Mouse (Mus musculus) lung, adult 2 months (tissue): ENCODE measurements at regions not wholly inside any gene's neighbourhood (a gene's known extent, or its start where the extent isn't known, plus 50 kb on each side); places are given as distances from the start of the nearest gene placed in this dataset.

ENCODE experiments used
- DNase-seq: peaks from one replicate; pipeline ENCODE4 v3.0.0; 2022
- H3K4me1 ChIP-seq: fragments of 200-500 bp; 2 replicates; pipeline ENCODE4 v1.6.1; 2011; ENCODE audit warnings: low read length; ENCODE audit not compliant: control insufficient read depth, insufficient read depth
- H3K4me3 ChIP-seq: fragments of 200-500 bp; replicated peaks from 2 replicates; pipeline ENCODE3; 2011; ENCODE audit warnings: low read depth, mild to moderate bottlenecking, control low read depth, low read length; ENCODE audit errors: extremely low read depth
- CTCF ChIP-seq: fragments of 200-500 bp; IDR thresholded peaks from 2 replicates; pipeline ENCODE4 v1.5.1; 2011; ENCODE audit warnings: mild to moderate bottlenecking, low read length, control low read depth; ENCODE audit not compliant: insufficient read depth
- POLR2A ChIP-seq: fragments of 200-500 bp; IDR thresholded peaks from 2 replicates; pipeline ENCODE4 v1.6.1; 2011; ENCODE audit warnings: low read depth, mild to moderate bottlenecking, control low read depth, low read length, borderline replicate concordance; ENCODE audit errors: extremely low read depth
- WGBS: fragments of 180-500 bp; shearing (Covaris S2); methylation state at CpG from one replicate; pipeline ENCODE4 v1.1.7; 2018; 5-methylcytosine and 5-hydroxymethylcytosine counted together

- 44% methylated on average over 1 of the region's 1 CpGs for WGBS
- no peaks in the 10 kb centered on the region for H3K4me1 ChIP-seq
- TF ChIP-seq POLR2A: no peak
- TF ChIP-seq CTCF: no peak
- no peak overlapping the region for H3K4me3 ChIP-seq
- DNase-seq: no peak
Measured at GRCm38 (mm10) chr12:39711807-39712206, 326.0 kb downstream of the Arl4a start.

- no peaks in the 10 kb centered on the region for H3K4me1 ChIP-seq
- no peak overlapping the region for H3K4me3 ChIP-seq
- TF ChIP-seq POLR2A (no peak), CTCF (no peak)
- DNase-seq: no peak
- WGBS: 68% methylated on average over 5 of the region's 5 CpGs
Measured at GRCm38 (mm10) chr12:39709850-39710249, 328.0 kb downstream of the Arl4a start.

- 68% methylated on average over 3 of the region's 3 CpGs for WGBS
- DNase-seq: no peak
- Histone ChIP-seq H3K4me3 (no peak overlapping the region), H3K4me1 (no peaks in the 10 kb centered on the region)
- TF ChIP-seq POLR2A (no peak), CTCF (no peak)
Measured at GRCm38 (mm10) chr12:39697182-39697581, 340.6 kb downstream of the Arl4a start.

DNA sequence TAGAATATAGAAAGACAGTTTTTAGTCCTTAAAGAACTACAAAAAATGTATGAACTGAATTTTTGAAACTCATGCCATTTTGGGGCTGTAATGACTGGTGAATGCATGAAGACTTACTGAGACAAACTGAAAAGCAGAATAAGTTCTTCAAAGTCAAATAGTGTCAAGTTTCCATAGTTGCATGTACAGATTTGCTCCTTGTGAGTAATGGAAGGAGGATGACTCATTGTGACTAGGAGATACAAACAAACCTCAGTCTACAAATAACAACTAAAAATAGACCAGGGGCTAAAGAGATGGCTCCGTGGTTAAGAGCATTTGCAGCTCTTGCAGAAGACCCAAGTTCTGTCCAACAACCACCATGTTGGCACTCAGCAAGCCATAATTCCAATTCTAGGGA lies 342.5 kb downstream of the Arl4a start:
- Histone ChIP-seq H3K4me3 (no peak overlapping the region), H3K4me1 (no peaks in the 10 kb centered on the region)
- TF ChIP-seq CTCF: no peak
- no peak for DNase-seq
- WGBS: 32% methylated on average over 1 of the region's 1 CpGs

- DNase-seq: no peak
- no peak for TF ChIP-seq POLR2A
- TF ChIP-seq CTCF: no peak
- Histone ChIP-seq H3K4me3 (no peak overlapping the region), H3K4me1 (no peaks in the 10 kb centered on the region)
- WGBS: 88% methylated on average over 2 of the region's 2 CpGs
Measured at GRCm38 (mm10) chr12:39692043-39692442, 345.8 kb downstream of the Arl4a start.

DNA sequence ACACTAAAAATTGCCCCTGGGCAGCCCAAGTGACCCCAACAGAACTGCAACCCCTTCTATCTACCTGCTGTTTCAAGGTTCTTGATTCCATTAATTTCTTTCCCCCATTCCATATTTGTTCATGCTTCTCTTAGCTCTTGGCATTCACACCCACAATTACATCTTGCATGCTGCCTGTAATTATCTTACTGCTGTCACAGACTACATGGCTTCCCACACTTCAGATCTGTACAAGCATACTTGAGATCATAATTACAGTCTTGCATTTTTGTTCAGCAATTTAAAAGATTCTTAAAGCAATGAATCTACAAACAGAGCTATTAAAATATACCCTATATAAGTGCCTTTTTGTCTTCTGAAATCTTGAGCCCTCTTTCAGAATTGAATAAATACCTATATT lies 352.4 kb downstream of the Arl4a start:
- no peak for DNase-seq
- no peaks in the 10 kb centered on the region for H3K4me1 ChIP-seq
- TF ChIP-seq CTCF: no peak
- no peak for TF ChIP-seq POLR2A
- no peak overlapping the region for H3K4me3 ChIP-seq

GRCm38 (mm10) chr12:39682121-39682520 lies 355.7 kb downstream of the Arl4a start:
- no peak for DNase-seq
- H3K4me3 ChIP-seq: no peak overlapping the region
- no peak for TF ChIP-seq POLR2A
- TF ChIP-seq CTCF: no peak
- WGBS: 75% methylated on average over 1 of the region's 1 CpGs
- H3K4me1 ChIP-seq: no peaks in the 10 kb centered on the region

DNA sequence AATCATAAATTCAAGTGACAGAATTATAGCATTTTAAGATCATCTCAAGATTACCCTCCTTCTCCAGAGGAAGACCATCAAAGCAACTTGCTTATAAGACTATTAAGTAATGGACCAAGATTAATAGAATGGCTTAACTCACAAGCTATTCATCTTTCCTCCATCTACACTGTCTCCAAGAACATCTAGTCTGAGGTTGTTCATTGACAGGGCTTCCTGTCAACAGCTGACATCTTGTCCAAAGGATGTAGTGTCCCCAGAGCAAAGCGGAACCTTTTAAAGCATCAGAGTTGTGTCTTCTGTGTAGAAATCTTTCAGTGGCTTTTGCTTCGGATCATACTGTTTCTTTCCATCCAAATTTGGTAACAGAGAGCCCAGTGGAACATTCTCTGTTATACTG lies 362.2 kb downstream of the Arl4a start:
- TF ChIP-seq POLR2A (no peak), CTCF (no peak)
- DNase-seq: no peak
- H3K4me1 ChIP-seq: no peaks in the 10 kb centered on the region
- WGBS: 84% methylated on average over 2 of the region's 2 CpGs
- H3K4me3 ChIP-seq: no peak overlapping the region

DNA sequence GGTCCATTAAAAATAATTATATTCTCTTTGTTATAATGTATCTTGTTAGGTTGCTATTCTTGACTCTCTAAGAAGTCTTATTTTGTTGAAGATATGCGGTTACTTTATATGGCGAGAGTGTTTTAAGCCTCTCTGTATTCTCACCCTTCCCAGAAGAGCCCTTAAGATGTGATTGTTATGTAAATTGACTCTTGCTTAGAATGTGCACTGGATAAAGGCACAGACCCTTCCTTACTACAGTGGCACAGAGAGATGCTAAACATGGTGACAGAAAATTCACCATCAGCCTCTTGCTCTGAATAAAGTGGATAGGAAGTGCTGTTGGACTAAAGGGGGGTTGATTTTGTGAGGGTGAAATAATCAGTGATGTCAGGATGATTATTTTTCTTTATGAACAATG lies 370.1 kb downstream of the Arl4a start:
- no peaks in the 10 kb centered on the region for H3K4me1 ChIP-seq
- no peak for TF ChIP-seq POLR2A
- no peak for TF ChIP-seq CTCF
- no peak for DNase-seq
- 75% methylated on average over 2 of the region's 2 CpGs for WGBS
- no peak overlapping the region for H3K4me3 ChIP-seq

GRCm38 (mm10) chr12:39665448-39665847 lies 372.4 kb downstream of the Arl4a start:
- H3K4me3 ChIP-seq: no peak overlapping the region
- H3K4me1 ChIP-seq: no peaks in the 10 kb centered on the region
- 11% methylated on average over 4 of the region's 4 CpGs for WGBS
- DNase-seq: peak; percentile 16
- TF ChIP-seq POLR2A (no peak), CTCF (peak; percentile 62)

DNA sequence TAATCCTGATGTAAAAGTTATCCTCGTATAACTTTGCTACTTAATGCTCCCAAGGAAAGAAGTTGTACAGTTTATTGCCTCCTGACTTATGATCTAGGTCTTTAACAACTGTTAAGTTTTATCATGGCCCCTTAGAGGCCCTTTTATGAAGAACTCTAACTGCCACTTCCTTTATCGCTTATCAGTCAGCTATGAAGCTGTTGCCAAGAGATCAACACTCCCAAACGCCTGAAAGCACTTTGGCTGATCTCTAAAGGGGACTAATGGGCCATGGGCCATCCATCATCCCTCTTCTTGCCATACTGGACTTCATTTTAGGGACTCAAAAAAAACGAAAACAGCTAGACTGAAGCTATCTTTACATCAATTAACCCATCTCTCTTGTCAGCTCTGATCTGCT lies 377.4 kb downstream of the Arl4a start:
- DNase-seq: no peak
- H3K4me1 ChIP-seq: no peaks in the 10 kb centered on the region
- no peak overlapping the region for H3K4me3 ChIP-seq
- 27% methylated on average over 4 of the region's 4 CpGs for WGBS
- TF ChIP-seq CTCF (no peak), POLR2A (no peak)

DNA sequence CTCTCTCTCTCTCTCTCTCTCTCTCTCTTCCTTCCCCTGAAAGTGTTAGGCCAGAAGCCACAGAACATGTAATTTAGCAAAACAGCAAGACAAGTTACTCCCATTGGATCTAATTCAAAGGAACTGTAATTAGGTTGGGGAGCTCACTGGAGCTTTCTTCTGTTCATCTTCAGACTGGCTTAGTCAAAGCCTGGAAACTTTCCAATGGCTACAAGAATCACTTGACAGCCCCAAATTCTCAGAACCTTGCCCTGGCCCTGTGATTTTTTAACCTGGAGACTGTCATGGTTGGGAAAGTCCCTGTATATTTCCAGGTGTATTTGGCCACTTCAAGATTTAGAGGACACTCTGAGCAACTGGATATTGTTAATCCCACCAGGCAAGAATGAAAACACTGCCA lies 381.2 kb downstream of the Arl4a start:
- TF ChIP-seq POLR2A: no peak
- no peak for TF ChIP-seq CTCF
- Histone ChIP-seq H3K4me1 (no peaks in the 10 kb centered on the region), H3K4me3 (no peak overlapping the region)
- no peak for DNase-seq
